Comparison of ENCODE assay signal across 8 mouse cellular contexts in the genomic region with DNA sequence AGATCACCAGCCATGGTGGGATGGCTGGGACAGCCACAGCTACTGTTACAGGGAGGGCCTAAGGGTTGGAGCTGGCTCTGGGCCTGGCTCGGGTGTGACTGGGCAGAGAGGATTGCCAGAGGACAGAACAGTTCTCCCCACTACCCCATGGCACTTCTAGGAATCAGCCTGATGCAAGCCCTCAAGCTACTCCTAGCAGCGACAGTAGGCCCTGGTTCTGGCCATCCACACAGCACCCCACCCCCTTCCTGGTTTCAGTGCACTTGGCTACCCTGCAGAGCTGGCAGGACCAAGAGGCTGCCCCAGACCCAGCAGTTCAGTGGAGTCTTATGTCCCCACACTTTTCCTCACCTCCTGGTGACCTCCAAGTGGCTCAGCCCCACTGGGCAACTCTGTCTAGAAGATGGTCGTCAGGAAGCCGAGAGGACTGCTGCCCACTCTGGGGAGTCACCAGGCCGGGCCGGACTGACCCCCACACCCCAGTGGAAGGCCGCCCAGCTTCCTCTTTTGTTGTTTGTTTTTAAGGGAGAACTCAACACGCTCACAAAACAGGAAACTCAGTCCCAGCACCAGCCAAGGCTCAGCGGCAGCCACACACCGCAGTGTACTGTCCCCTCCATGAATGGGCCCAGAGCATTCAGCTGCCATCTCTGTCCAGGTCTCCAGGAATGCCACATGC. TPM values are rescaled to one million over a fixed set of nuclear protein-coding genes. Genes with fewer than 3 reads are reported as not detected.
DNase-seq lines count a peak whose midpoint lies in the region; ATAC-seq and TF ChIP-seq lines count a peak whose summit lies in the region.
"Had no signal": no experiment of that assay in that cellular context is flagged by ENCODE, and none has a peak within 500 bp of the region (broad histone marks: within the 10 kb centered on the region; RNA-seq: fewer than 3 reads in every experiment).

No protein-coding gene starts in this region.

- TF ChIP-seq POLR2A in lung, adult 2 months (IDR thresholded peaks at IDR 0.05; ENCODE audit: borderline replicate concordance, extremely low read depth, low read depth, low read length): no peak

- no peak overlapping the region for H3K4me2 ChIP-seq in lung, embryonic 14.5 days
- H3K4me2 ChIP-seq in limb, embryonic 15.5 days: no peak overlapping the region
- H3K4me2 ChIP-seq in stomach, embryonic 14.5 days (replicated peaks; ENCODE audit: low read depth, low read length): no peak overlapping the region

- H3K9ac ChIP-seq in lung, embryonic 14.5 days: no peak overlapping the region
- no peak overlapping the region for H3K9ac ChIP-seq in limb, embryonic 15.5 days
- H3K9ac ChIP-seq in stomach, embryonic 14.5 days (replicated peaks; ENCODE audit: low read depth, low read length): no peak overlapping the region

- no peak for ATAC-seq in lung, embryonic 14.5 days (ENCODE audit: insufficient read depth)
- ATAC-seq in limb, embryonic 15.5 days (ENCODE audit: insufficient number of reproducible peaks, low FRiP score, low TSS enrichment, low read depth): no peak
- ATAC-seq in stomach, embryonic 14.5 days (ENCODE audit: insufficient number of reproducible peaks, insufficient read depth, low FRiP score, low read depth): no peak

- no peak for TF ChIP-seq CTCF in lung, embryonic 14.5 days (IDR thresholded peaks at IDR 0.05; ENCODE audit: low read depth)
- no peak for TF ChIP-seq CTCF in lung, adult 2 months (IDR thresholded peaks at IDR 0.05; ENCODE audit: insufficient read depth, low read length)

- H3K4me1 ChIP-seq in lung, embryonic 14.5 days (ENCODE audit: insufficient read depth): peaks cover 63% of the 10 kb centered on the region
- H3K4me1 ChIP-seq in lung, adult 2 months (ENCODE audit: control insufficient read depth, insufficient read depth, low read length): peaks cover 51% of the 10 kb centered on the region
- H3K4me1 ChIP-seq in limb, embryonic 15.5 days: peaks cover 92% of the 10 kb centered on the region
- H3K4me1 ChIP-seq in stomach, embryonic 14.5 days (ENCODE audit: control insufficient read depth, insufficient read depth, low read length): peaks cover 65% of the 10 kb centered on the region

- H3K36me3 ChIP-seq in lung, embryonic 14.5 days (ENCODE audit: insufficient read depth): peaks cover 88% of the 10 kb centered on the region
- peaks cover 79% of the 10 kb centered on the region for H3K36me3 ChIP-seq in limb, embryonic 15.5 days
- H3K36me3 ChIP-seq in stomach, embryonic 14.5 days (ENCODE audit: control insufficient read depth, insufficient read depth, low read length): peaks cover 66% of the 10 kb centered on the region

- WGBS in lung, embryonic 14.5 days: 70% methylated on average over 10 of the region's 10 CpGs
- WGBS in lung, adult 2 months: 25% methylated on average over 10 of the region's 10 CpGs
- WGBS in limb, embryonic 15.5 days: 67% methylated on average over 10 of the region's 10 CpGs
- 83% methylated on average over 10 of the region's 10 CpGs for WGBS in stomach, embryonic 14.5 days

- DNase-seq in lung, embryonic 14.5 days: no peak
- DNase-seq in lung, adult 2 months: no peak
- peak; percentile 69 to 76 for DNase-seq in heart, adult 9 months (ENCODE audit: low spot score in 2 of 2)
- DNase-seq in layer of hippocampus, adult 9-11 months: no peak
- DNase-seq in frontal cortex, postnatal 14 days (ENCODE audit: low spot score in 2 of 2): no peak

- peak overlapping the region; percentile 30; the same call in 1 of the 2 replicates for H3K27ac ChIP-seq in lung, embryonic 14.5 days (ENCODE audit: low read depth)
- H3K27ac ChIP-seq in limb, embryonic 15.5 days: peak overlapping the region; percentile 35; the same call in 1 of the 2 replicates
- H3K27ac ChIP-seq in stomach, embryonic 14.5 days (ENCODE audit: low read length): peak overlapping the region; percentile 21; the same call in 1 of the 2 replicates
- H3K27ac ChIP-seq: kidney, postnatal 0 days had no signal

- H3K27me3 ChIP-seq in lung, embryonic 14.5 days (ENCODE audit: insufficient read depth, low read length): no peaks in the 10 kb centered on the region
- H3K27me3 ChIP-seq in limb, embryonic 15.5 days: no peaks in the 10 kb centered on the region
- no peaks in the 10 kb centered on the region for H3K27me3 ChIP-seq in stomach, embryonic 14.5 days (ENCODE audit: control insufficient read depth, insufficient read depth, low read length)

- H3K9me3 ChIP-seq in lung, embryonic 14.5 days (ENCODE audit: low read depth, low read length): no peaks in the 10 kb centered on the region
- H3K9me3 ChIP-seq in limb, embryonic 15.5 days: no peaks in the 10 kb centered on the region
- no peaks in the 10 kb centered on the region for H3K9me3 ChIP-seq in stomach, embryonic 14.5 days (ENCODE audit: control insufficient read depth, low read depth, low read length)

- H3K4me3 ChIP-seq in lung, embryonic 14.5 days (ENCODE audit: low read depth, low read length): no peak overlapping the region
- no peak overlapping the region for H3K4me3 ChIP-seq in lung, adult 2 months (replicated peaks; ENCODE audit: extremely low read depth, low read depth, low read length)
- no peak overlapping the region for H3K4me3 ChIP-seq in limb, embryonic 15.5 days
- H3K4me3 ChIP-seq in stomach, embryonic 14.5 days (ENCODE audit: low read depth, low read length): no peak overlapping the region

RNA-seq across cellular contexts. Expression of gene Akt1, which starts 6.9 kb away (rescaled TPM):
- 140 and 166 TPM in 2 replicates for polyA plus RNA-seq in lung, embryonic 14.5 days (2014; fragmentation: Nextera tagmentation; extraction: Ambion mirVana)
- 166 and 187 TPM in 2 replicates for polyA plus RNA-seq in lung, adult 2 months (2012; rRNA removed)
- polyA plus RNA-seq in limb, embryonic 15.5 days (2015; fragmentation: Nextera tagmentation; extraction: Ambion mirVana): 75.1 and 86.0 TPM in 2 replicates
- polyA plus RNA-seq in stomach, embryonic 14.5 days (2014; fragmentation: Nextera tagmentation; extraction: Ambion mirVana): 55.6 and 64.6 TPM in 2 replicates

RNA-seq across cellular contexts. Expression of gene Zbtb42, which starts 10.9 kb away (rescaled TPM):
- polyA plus RNA-seq in lung, embryonic 14.5 days (2014; fragmentation: Nextera tagmentation; extraction: Ambion mirVana): 6.7 and 9.0 TPM in 2 replicates
- polyA plus RNA-seq in lung, adult 2 months (2012; rRNA removed): 40.9 and 51.2 TPM in 2 replicates
- polyA plus RNA-seq in limb, embryonic 15.5 days (2015; fragmentation: Nextera tagmentation; extraction: Ambion mirVana): 3.4 and 3.7 TPM in 2 replicates
- 10.9 and 14.2 TPM in 2 replicates for polyA plus RNA-seq in stomach, embryonic 14.5 days (2014; fragmentation: Nextera tagmentation; extraction: Ambion mirVana)

RNA-seq across cellular contexts. Expression of gene Siva1, which starts 23.3 kb away (rescaled TPM):
- 253 and 291 TPM in 2 replicates for polyA plus RNA-seq in lung, embryonic 14.5 days (2014; fragmentation: Nextera tagmentation; extraction: Ambion mirVana)
- 58.6 and 66.5 TPM in 2 replicates for polyA plus RNA-seq in lung, adult 2 months (2012; rRNA removed)
- polyA plus RNA-seq in limb, embryonic 15.5 days (2015; fragmentation: Nextera tagmentation; extraction: Ambion mirVana): 195 and 218 TPM in 2 replicates
- polyA plus RNA-seq in stomach, embryonic 14.5 days (2014; fragmentation: Nextera tagmentation; extraction: Ambion mirVana): 250 and 274 TPM in 2 replicates

RNA-seq across cellular contexts. Expression of gene Adssl1, which starts 47.9 kb away (rescaled TPM):
- polyA plus RNA-seq in lung, embryonic 14.5 days (2014; fragmentation: Nextera tagmentation; extraction: Ambion mirVana): 3.8 and 5.0 TPM in 2 replicates
- 33.3 and 39.0 TPM in 2 replicates for polyA plus RNA-seq in lung, adult 2 months (2012; rRNA removed)
- 11.6 and 27.2 TPM in 2 replicates for polyA plus RNA-seq in limb, embryonic 15.5 days (2015; fragmentation: Nextera tagmentation; extraction: Ambion mirVana)
- polyA plus RNA-seq in stomach, embryonic 14.5 days (2014; fragmentation: Nextera tagmentation; extraction: Ambion mirVana): 2.8 and 3.1 TPM in 2 replicates

RNA-seq across cellular contexts. Expression of gene Cep170b, which starts 52.5 kb away (rescaled TPM):
- 21.4 and 23.1 TPM in 2 replicates for polyA plus RNA-seq in lung, embryonic 14.5 days (2014; fragmentation: Nextera tagmentation; extraction: Ambion mirVana)
- 68.2 and 73.2 TPM in 2 replicates for polyA plus RNA-seq in lung, adult 2 months (2012; rRNA removed)
- polyA plus RNA-seq in limb, embryonic 15.5 days (2015; fragmentation: Nextera tagmentation; extraction: Ambion mirVana): 24.0 and 26.7 TPM in 2 replicates
- polyA plus RNA-seq in stomach, embryonic 14.5 days (2014; fragmentation: Nextera tagmentation; extraction: Ambion mirVana): 15.8 and 16.2 TPM in 2 replicates

Comparison
In these comparisons a context has a peak if more than half of its experiments do, and no peak if none do; other contexts are left out.
1. DNase-seq: peak in heart, adult 9 months (2 of 2); none in lung, embryonic 14.5 days (single experiment), lung, adult 2 months (single experiment), layer of hippocampus, adult 9-11 months (single experiment) and frontal cortex, postnatal 14 days (0 of 2).
2. Peak in every context shown above with its lines, with median percentiles within 50 percentile points of each other: H3K27ac ChIP-seq.